Mouse (Mus musculus): Measurements from ENCODE around the gene Rtl3. TPM values are rescaled to one million over a fixed set of nuclear protein-coding genes. Genes with fewer than 3 reads are reported as not detected.

The Rtl3 gene
- 1 to 10 TPM; 2.8 to 3.3 TPM for total RNA-seq (2021)

DNA sequence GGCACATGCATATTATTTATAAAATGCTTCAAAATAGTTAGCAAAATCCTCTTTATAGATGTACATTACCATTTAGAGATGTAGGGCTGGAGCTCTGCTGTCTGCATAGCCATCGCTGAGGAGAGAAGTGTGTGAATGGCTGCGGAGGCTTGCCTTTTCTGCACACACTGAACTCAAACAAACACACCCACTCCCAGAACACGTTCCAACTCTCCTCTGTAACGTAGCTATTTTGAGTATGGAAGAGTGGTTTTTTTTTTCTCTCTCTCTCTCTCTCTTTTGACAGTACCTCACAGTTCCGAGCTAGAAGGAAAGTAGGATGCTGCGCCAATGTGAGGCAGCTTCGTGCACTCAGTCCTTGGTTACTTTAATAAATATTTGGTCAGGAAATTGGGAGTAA lies at the start of gene Rtl3:
Gene Rtl3, minus strand, starts transcription at position 236 of the 400 bp plus-strand sequence.
- DNase-seq (ENCODE audit: extremely low spot score in 1 of 2, low spot score in 1 of 2): no peak

DNA sequence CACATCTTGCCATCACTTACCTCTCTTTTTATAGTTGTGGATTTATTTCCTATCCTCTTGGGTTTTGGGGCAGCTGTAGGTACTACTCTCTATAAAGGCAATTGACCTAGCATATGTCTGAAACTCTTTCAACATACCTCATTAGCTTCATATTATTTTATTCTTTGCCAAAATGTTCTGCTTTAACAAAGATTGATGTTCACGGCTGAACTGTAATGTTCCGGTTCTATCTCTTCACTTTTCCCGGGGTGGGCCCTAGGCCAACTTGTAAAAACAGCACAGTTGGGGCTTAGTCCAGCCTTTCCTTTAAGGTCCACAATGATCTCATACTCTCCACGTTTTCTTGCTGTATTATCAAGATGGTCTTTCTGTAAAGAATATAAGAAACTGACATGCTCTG lies 31.9 kb upstream of the Rtl3 start:
- DNase-seq (ENCODE audit: extremely low spot score in 1 of 2, low spot score in 1 of 2): no peak

DNA sequence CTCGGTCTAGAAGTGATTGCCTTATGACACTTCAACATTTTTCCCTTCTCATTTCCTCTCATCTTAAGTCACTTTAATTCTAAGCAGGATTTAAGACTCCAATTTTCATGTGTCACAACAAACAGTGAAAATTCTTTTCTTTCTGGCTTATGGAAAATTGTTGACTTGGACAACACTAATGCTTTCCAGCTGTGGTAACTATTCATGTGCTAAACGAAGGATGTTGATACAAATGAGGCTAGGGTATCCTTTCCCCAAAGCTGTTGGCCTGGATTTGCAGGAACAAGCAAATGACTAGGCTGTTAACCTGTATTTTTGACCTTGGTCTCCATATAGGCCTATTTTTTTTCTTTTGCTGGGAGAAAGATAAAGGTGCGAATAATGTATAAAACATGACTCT lies 31.4 kb upstream of the Rtl3 start:
- DNase-seq (ENCODE audit: extremely low spot score in 1 of 2, low spot score in 1 of 2): no peak

DNA sequence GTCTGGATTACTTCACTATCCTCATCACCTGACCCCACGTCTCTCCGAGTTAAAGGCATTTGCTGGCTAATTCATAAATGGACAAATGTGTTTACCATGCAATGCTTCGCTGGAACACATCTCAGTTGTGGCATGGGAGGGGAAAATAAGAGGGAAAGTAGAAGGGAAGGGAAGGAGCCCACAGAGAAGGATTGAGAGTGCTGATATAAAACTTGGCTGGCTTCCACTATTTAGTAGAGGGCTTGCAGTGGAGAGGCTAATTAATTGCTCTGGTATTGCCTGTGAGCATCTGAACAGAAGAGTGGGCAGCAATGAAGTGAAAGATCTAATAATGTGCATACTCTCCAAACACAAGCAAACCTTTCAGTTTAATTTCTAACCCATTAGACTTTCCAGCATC lies 31.0 kb upstream of the Rtl3 start:
- DNase-seq (ENCODE audit: extremely low spot score in 1 of 2, low spot score in 1 of 2): no peak

DNA sequence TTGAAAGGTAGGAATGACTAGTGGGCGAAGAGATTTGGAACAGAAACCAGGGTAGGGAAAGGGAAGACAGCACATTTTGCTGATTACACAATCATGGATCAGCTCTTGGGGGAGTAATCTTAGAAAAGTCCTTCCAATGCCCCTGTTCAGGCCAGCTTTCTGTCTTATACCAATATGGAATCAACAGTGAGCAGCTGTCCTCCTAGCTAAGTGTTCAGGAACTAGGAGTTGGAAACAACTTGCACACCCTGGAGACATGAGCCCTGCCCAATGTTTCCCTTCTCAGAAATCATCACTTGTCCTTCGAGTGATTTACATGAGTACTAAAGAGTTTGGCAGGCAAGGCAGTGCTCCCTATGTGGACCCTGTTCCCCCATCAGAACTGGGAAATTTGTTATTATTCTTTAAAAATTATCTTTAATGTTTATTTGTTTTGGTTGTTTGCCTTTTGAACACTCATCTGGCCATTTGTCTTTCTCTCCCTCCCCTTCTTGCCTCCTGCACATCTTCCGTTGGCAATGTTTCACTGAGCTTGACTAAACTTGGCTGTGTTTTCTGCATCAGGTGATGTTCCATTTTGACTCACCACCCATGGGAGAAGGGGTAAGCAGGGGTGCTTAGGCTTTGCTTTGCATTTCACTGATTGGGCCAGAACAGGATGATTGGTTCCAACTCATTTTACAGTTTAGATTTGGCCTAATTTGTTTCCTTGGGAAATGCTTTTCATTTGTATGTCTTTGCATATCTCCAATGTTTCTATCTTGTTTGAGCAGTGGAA lies 13.3 kb upstream of the Rtl3 start:
- no peak for DNase-seq (ENCODE audit: extremely low spot score in 1 of 2, low spot score in 1 of 2)

DNA sequence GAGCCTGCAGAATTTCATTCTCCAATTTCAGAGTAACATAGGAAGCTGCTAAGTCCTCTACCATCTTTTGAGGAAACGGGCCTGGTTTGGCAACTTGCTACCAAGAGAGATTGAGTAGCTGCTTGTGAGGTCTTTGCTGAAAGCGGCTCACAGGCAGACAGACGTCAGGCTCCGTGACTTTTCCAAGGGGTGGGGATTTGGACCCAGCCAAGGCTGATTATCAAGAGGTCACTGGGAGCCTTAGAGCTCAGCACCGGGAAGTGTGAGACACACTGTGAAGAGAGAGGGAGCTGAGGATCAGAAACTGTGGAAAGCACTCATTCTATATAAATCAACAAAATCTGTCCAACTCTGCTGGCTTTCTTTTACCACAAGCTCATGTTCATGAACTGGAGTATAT lies 853 bp downstream of the Rtl3 start:
- DNase-seq (ENCODE audit: extremely low spot score in 1 of 2, low spot score in 1 of 2): no peak

DNA sequence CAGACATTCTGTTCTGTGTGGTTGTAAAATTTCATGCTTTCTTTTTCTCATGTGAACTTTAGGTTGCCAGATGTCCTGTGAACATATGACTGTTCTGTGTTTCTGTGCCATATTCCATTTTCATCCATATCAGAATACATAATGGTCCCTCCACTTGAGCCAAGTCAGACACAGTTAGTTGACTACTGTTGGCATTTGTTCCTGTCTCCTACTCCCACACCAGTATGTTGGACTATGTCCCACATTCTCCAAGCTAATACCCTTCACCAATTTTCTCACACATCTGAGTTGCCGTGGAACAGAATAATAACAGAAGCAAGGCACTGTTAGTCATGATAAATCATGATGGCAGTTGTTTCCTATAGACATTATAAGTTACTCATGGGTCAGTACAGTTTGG lies 9.9 kb downstream of the Rtl3 start:
- DNase-seq (ENCODE audit: extremely low spot score in 1 of 2, low spot score in 1 of 2): no peak

DNA sequence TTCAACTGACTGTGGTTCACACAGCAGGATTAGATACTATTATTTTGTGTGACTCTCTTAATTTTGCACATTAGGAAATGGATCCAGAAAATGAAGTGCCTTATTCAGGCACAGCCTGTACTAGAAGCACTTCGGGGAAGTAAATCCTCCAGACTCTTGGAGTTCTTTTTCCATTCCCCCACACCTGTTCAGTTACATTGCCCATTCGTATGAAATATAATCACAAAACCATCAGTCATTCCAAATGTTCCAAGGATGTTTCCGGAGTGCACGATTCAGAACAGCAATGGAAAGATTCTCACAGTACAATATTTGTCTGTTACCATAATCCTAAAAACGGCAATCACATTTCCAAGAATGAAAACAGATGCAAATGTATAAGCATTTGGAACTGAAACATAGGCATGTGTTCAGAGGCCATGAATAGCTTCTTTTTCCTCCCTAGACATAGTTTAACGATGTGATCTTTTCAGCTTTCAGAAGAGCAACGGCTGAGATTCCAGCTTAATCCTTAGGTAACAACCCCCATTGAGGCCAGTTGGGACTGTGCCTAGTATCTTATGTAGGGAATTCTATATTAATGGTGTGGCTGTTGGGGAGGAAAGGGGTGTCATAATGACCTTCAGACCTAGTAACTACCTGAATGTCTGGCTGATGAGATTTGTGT lies 30.8 kb downstream of the Rtl3 start:
- no peak for DNase-seq (ENCODE audit: extremely low spot score in 1 of 2, low spot score in 1 of 2)

DNA sequence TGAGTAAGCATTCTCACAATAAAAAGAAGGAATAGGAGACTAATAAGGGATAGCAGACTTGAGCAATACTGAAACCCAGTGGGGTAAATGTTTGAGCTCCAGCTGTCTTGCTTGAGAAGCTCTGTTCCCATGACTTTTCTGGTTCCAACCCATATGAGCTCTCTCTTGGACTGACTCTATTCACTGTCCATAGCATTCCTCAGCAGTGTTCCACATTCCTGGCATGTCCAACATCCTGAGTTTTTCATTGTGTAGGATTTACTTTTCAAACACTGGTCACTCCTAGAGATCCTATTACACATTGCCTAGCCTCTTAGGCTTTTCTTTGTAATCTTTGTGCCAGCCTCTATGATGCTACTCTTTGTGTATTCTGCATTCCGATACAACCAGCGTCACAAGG lies 36.1 kb downstream of the Rtl3 start:
- no peak for DNase-seq (ENCODE audit: extremely low spot score in 1 of 2, low spot score in 1 of 2)

DNA sequence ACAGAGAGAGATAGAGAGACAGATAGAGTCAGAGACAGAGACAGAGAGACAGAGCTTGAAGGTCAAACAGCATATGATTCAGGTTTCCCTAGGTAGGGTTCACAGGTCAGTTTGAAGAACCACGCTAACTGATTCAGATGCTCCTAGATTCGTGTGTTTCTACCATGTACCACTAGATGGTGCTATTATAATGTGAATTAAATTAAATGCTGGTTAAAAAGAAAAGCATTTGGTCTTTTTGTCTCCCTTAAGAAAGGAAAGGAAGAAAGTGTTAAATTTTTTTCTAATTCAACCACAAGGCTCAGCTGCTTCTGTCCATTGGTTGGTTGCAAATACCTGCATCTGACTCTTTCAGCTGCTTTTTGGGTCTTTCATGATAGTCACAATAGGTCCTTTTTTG lies 45.8 kb downstream of the Rtl3 start:
- no peak for DNase-seq (ENCODE audit: extremely low spot score in 1 of 2, low spot score in 1 of 2)

Other genes with a start within 250 kb of the Rtl3 start
- gene Cysltr1, start 237.0 kb downstream of the Rtl3 start, total RNA-seq (2021): under 1 TPM; 0.47 to 0.52 TPM
- 1 to 10 TPM; 2.2 to 2.4 TPM for gene Lpar4, start 80.0 kb upstream of the Rtl3 start, total RNA-seq (2021)
- not detected for gene P2ry10, start 247.8 kb upstream of the Rtl3 start, total RNA-seq (2021)

Data from layer of hippocampus, postnatal 25 days (tissue).